Mouse (Mus musculus): ENCODE results near the gene Socs3.

DNA sequence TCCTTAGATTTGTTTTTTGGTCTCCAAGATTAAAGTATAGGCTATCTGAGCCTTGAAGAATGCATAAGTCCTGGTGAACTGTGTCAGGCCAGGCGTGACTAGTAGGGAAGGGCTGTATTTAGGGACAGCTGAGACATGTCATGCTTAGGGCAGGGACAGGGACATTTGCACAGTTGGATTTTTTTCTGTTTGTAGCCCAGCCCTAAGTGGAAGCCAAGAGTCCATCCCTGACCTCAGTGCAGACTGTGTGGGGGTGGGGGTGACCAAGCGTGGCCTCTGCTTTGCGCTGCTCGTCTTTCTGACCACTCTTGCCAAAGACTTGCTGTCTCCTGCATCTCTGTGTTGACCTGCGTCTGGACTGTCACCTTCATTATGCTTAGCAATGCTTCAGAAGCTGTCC, 34.4 kb upstream of the Socs3 start:
- TF ChIP-seq CTCF (conservative IDR thresholded peaks at IDR 0.05; ENCODE audit: insufficient read depth, insufficient read length, low read depth, low read length) (no peak), POLR2A (IDR thresholded peaks at IDR 0.05; ENCODE audit: low read depth, low read length) (no peak)

Data from kidney, adult 2 months (tissue).